Mouse (Mus musculus) brown adipose tissue, adult 24 weeks (tissue): ENCODE measurements at regions not wholly inside any gene's neighbourhood (a gene's known extent, or its start where the extent isn't known, plus 50 kb on each side); places are given as distances from the start of the nearest gene placed in this dataset.

Source experiments
- H3K27ac ChIP-seq: fragments of 200-500 bp; replicated peaks from 2 replicates; pipeline ENCODE4 v1.5.1; 2012; ENCODE audit warnings: low read depth, mild to moderate bottlenecking, low read length
- H3K4me1 ChIP-seq: fragments of 200-500 bp; 2 replicates; pipeline ENCODE4 v1.6.1; 2012; ENCODE audit warnings: low read length, mixed read lengths; ENCODE audit not compliant: control insufficient read depth, insufficient read depth, insufficient read length
- H3K4me3 ChIP-seq: fragments of 200-500 bp; 2 replicates; pipeline ENCODE4 v1.5.1; 2012; ENCODE audit warnings: low read depth, mild to moderate bottlenecking, low read length, moderate library complexity; ENCODE audit not compliant: insufficient read depth

GRCm38 (mm10) chr1:184358226-184358568 is 324.1 kb upstream of the 1700056E22Rik start:
- Histone ChIP-seq H3K4me3 (no peak overlapping the region), H3K4me1 (peaks cover 2% of the 10 kb centered on the region; the same call in 1 of the 2 replicates), H3K27ac (no peak overlapping the region)

- H3K4me1 ChIP-seq, result peaks cover 2% of the 10 kb centered on the region; the same call in 1 of the 2 replicates
- no peak overlapping the region; the same call in 1 of the 2 replicates for H3K27ac ChIP-seq
- no peak overlapping the region for H3K4me3 ChIP-seq
Measured at GRCm38 (mm10) chr1:184357474-184358225, 323.5 kb upstream of the 1700056E22Rik start.

- Histone ChIP-seq H3K27ac (no peak overlapping the region), H3K4me1 (peaks cover 2% of the 10 kb centered on the region; the same call in 1 of the 2 replicates), H3K4me3 (no peak overlapping the region)
Measured at GRCm38 (mm10) chr1:184353832-184354449, 319.8 kb upstream of the 1700056E22Rik start.

GRCm38 (mm10) chr1:184351760-184352159 is 317.7 kb upstream of the 1700056E22Rik start:
- no peak overlapping the region for H3K4me3 ChIP-seq
- H3K4me1 ChIP-seq, result no peaks in the 10 kb centered on the region
- no peak overlapping the region for H3K27ac ChIP-seq

- no peak overlapping the region for H3K27ac ChIP-seq
- no peaks in the 10 kb centered on the region for H3K4me1 ChIP-seq
- no peak overlapping the region for H3K4me3 ChIP-seq
Measured at GRCm38 (mm10) chr1:184344829-184345228, 310.7 kb upstream of the 1700056E22Rik start.

DNA sequence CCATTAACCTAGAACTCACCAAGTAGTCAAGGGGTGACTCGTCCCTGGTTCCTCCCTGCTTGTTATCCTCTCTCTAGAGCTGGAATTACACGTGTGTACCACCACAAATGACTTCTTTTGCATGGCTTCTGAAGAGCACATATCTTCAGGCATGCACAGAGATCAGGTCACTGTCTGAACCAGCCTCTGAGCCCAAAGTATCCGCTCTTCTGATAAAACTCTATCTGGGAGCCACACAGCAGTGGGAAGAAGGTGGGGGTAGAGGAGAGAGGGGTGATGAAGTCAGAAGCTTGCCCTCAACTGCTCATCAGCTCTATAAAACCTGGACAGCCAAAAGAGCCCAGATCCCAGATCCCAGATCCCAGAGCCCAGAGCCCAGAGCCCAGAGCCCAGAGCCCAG is 301.9 kb upstream of the 1700056E22Rik start:
- no peak overlapping the region for H3K4me3 ChIP-seq
- no peaks in the 10 kb centered on the region; the same call in 1 of the 2 replicates for H3K4me1 ChIP-seq
- H3K27ac ChIP-seq, result no peak overlapping the region

DNA sequence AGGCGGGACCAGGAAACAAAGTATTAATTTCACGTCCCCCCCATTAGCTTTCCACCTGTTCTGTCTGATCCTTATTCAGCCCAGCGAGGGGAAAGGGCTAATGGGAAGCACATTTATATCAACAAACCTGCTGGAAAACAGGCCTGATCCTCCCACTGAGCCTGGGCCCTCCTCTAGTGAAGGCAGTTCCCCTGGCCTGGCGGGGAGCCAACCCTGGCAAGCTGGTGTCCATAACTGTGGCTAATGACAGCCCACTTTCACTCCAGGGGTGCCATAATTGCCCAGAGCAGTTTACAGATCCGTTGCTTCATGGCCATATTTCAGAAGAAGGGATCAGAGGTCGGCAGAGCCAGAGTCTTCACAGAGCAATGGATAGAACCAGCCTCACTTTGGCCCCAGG is 301.2 kb upstream of the 1700056E22Rik start:
- no peak overlapping the region for H3K27ac ChIP-seq
- H3K4me3 ChIP-seq, result no peak overlapping the region
- H3K4me1 ChIP-seq, result no peaks in the 10 kb centered on the region; the same call in 1 of the 2 replicates

DNA sequence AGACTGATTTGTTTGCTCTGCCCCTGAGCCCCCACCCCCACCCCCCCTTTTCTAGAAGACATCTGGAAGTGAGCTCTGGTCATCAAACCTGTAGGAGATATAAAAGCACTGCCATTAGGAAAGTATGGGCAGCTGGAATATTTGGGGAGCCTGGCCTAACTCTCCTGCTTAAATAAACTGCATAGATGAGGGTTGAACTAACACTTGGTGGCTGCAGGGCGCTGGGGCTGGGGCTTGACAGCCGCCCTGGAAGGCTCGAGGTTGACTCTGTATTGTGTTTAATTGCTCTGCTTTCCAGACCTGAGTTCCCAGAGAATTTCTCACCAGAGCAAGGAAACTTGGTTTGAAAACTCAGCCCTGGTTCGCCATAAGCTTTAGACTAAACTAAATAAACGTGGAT is 300.7 kb upstream of the 1700056E22Rik start:
- Histone ChIP-seq H3K27ac (no peak overlapping the region), H3K4me1 (no peaks in the 10 kb centered on the region; the same call in 1 of the 2 replicates), H3K4me3 (no peak overlapping the region)

DNA sequence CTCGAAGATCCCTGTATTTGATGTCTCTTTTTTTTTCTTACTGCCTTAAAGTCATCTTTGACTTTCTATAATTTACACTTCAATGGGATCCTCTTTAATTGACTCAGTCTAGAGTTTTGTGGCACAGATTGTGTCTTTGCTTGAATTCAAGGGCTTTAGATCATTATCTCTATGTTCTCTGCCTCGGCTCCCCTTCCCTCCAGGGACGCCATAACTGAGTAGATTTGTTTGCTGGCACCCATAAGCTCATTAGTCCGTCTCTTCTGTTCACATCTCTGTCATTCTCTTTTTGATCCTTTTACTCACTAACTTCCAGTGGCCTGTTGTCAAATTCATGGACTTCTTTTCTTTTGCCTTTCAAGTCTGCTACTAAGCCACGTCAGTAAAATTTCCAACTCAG is 299.0 kb upstream of the 1700056E22Rik start:
- Histone ChIP-seq H3K4me3 (no peak overlapping the region), H3K4me1 (no peaks in the 10 kb centered on the region; the same call in 1 of the 2 replicates), H3K27ac (no peak overlapping the region)

- Histone ChIP-seq H3K4me1 (no peaks in the 10 kb centered on the region; the same call in 1 of the 2 replicates), H3K27ac (no peak overlapping the region), H3K4me3 (no peak overlapping the region)
Measured at GRCm38 (mm10) chr1:184330516-184331350, 296.6 kb upstream of the 1700056E22Rik start.

GRCm38 (mm10) chr1:184326191-184326590 is 292.1 kb upstream of the 1700056E22Rik start:
- no peak overlapping the region for H3K4me3 ChIP-seq

GRCm38 (mm10) chr1:184324234-184324633 is 290.1 kb upstream of the 1700056E22Rik start:
- H3K4me1 ChIP-seq, result no peaks in the 10 kb centered on the region
- no peak overlapping the region for H3K4me3 ChIP-seq
- no peak overlapping the region for H3K27ac ChIP-seq

More at GRCm38 (mm10) chr1:184326191-184326590, 292.1 kb upstream of the 1700056E22Rik start:
- H3K27ac ChIP-seq, result no peak overlapping the region
- no peaks in the 10 kb centered on the region for H3K4me1 ChIP-seq

- no peaks in the 10 kb centered on the region for H3K4me1 ChIP-seq
- no peak overlapping the region for H3K27ac ChIP-seq
- no peak overlapping the region for H3K4me3 ChIP-seq
Measured at GRCm38 (mm10) chr1:184320521-184321177, 286.5 kb upstream of the 1700056E22Rik start.

GRCm38 (mm10) chr1:184310185-184310815 is 276.2 kb upstream of the 1700056E22Rik start:
- Histone ChIP-seq H3K27ac (no peak overlapping the region), H3K4me3 (no peak overlapping the region), H3K4me1 (no peaks in the 10 kb centered on the region)
